Mouse (Mus musculus) kidney, adult 2 months (tissue): Measurements from ENCODE around the gene Kcnj14.

Experiments used
- CTCF ChIP-seq: fragments of 200-500 bp; conservative IDR thresholded peaks from 2 replicates; pipeline ENCODE4 v1.5.1; 2011; ENCODE audit warnings: low read depth, mild to moderate bottlenecking, control low read depth, low read length, moderate library complexity, mixed read lengths; ENCODE audit not compliant: insufficient read depth, insufficient read length
- POLR2A ChIP-seq: fragments of 200-500 bp; IDR thresholded peaks from one replicate; pipeline ENCODE4 v1.6.1; 2011; ENCODE audit warnings: low read depth, low read length, control low read depth

DNA sequence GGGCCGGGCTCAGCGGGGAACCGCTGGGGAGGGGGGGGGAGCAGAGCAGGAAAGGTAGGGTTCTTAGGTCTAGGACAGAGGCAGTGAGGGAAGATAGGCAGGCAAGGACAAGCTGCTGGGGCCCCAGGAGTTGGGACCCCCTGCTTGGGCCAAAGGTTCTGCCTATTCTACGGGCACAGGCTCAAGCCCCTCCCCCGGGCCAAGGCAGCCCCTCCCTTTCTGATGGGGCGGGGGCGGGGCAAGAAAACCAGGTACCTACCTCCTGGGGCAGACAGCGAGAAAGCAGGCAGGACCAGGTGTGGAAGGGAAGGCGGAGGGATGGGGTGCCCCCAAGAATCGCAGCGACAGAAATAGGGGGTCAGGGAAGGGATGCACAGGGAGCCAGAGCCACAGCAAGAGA is 16.1 kb downstream of the Kcnj14 start:
- TF ChIP-seq POLR2A (no peak), CTCF (no peak)
